Mouse (Mus musculus) liver, embryonic 11.5 days (tissue): ENCODE measurements around the gene Bpi. TPM values are rescaled to one million over a fixed set of nuclear protein-coding genes. Genes with fewer than 3 reads are reported as not detected.
A peak's percentile ranks its signal among the peaks of the same experiment; 100 is the strongest.

ENCODE experiments used
- ATAC-seq: fragments of 200-750 bp; cut with Nextera tagmentation; replicated peaks from 2 replicates; pipeline ENCODE4 v1.8.0; 2017; ENCODE audit warnings: moderate number of reproducible peaks, mild to moderate bottlenecking, moderate TSS enrichment, moderate library complexity; ENCODE audit not compliant: low FRiP score
- DNase-seq: peaks from one replicate; pipeline ENCODE4 v3.0.0-alpha.2; 2017; ENCODE audit warnings: low spot score
- H3K27ac ChIP-seq: fragments of 300-500 bp; sonication (generic); 2 replicates; pipeline ENCODE4 v1.5.1; 2014; ENCODE audit warnings: mild to moderate bottlenecking, low read depth, low read length, control low read depth
- H3K27me3 ChIP-seq: fragments of 300-500 bp; sonication (generic); replicated peaks from 2 replicates; pipeline ENCODE4 v1.6.1; 2014; ENCODE audit warnings: low read length, mixed read lengths; ENCODE audit not compliant: control insufficient read depth, insufficient read depth
- H3K36me3 ChIP-seq: fragments of 300-500 bp; sonication (generic); 2 replicates; pipeline ENCODE4 v1.6.1; 2014; ENCODE audit warnings: mild to moderate bottlenecking, low read length, moderate library complexity, mixed read lengths; ENCODE audit not compliant: control insufficient read depth, insufficient read depth
- H3K4me1 ChIP-seq: fragments of 300-500 bp; sonication (generic); replicated peaks from 2 replicates; pipeline ENCODE4 v1.6.1; 2014; ENCODE audit warnings: low read length, mixed read lengths; ENCODE audit not compliant: control insufficient read depth, insufficient read depth
- H3K4me2 ChIP-seq: fragments of 300-500 bp; sonication (generic); 2 replicates; pipeline ENCODE4 v1.6.1; 2014; ENCODE audit warnings: mild to moderate bottlenecking, control low read depth, moderate library complexity
- H3K4me3 ChIP-seq: fragments of 300-500 bp; sonication (generic); 2 replicates; pipeline ENCODE4 v1.5.1; 2014; ENCODE audit warnings: low read depth, low read length, control low read depth
- H3K9ac ChIP-seq: fragments of 300-500 bp; sonication (generic); 2 replicates; pipeline ENCODE4 v1.6.1; 2014; ENCODE audit warnings: low read depth, low read length, control low read depth
- H3K9me3 ChIP-seq: fragments of 300-500 bp; sonication (generic); 2 replicates; pipeline ENCODE4 v1.6.1; 2016; ENCODE audit warnings: low read length, inconsistent platforms, mixed read lengths; ENCODE audit not compliant: control insufficient read depth
- WGBS: fragments of 180-500 bp; shearing (Covaris S2); extraction: QIAGEN DNeasy Blood & Tissue Kit; methylation state at CpG from one replicate; pipeline ENCODE4 v1.1.7; 2014; 5-methylcytosine and 5-hydroxymethylcytosine counted together
- polyA plus RNA-seq: library from polyadenylated mRNA; unstranded; fragments of >200 nt; fragmentation: Nextera tagmentation; extraction: Ambion mirVana; gene quantifications from 2 replicates; pipeline ENCODE4 v1.2.1, GENCODE M21; 2014

The Bpi gene
- polyA plus RNA-seq, 1 experiment from 2014 or later: not detected

DNA sequence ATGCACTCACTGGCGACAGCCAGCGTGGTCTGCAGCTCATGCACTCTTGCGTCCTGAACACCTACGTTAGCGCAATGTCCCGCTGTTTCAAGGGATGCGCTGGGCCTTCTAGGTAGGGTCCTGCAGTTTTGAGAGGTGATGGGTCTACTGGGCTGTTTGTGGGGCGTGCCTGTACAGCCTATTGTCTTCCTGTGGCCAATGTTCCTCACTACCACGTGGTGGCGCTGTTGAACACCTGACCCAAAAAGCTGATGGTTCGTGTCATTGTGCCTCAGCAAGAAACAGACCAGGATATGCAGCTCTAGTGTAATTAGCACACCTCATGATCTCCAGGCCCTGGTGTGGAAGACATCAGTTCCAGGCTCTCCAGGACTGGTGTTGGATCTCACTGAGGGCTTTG lies 26.7 kb downstream of the Bpi start:
- Histone ChIP-seq H3K9me3 (no peaks in the 10 kb centered on the region), H3K4me2 (no peak overlapping the region), H3K4me3 (no peak overlapping the region), H3K4me1 (no peaks in the 10 kb centered on the region), H3K27ac (no peak overlapping the region), H3K27me3 (no peaks in the 10 kb centered on the region), H3K36me3 (no peaks in the 10 kb centered on the region), H3K9ac (no peak overlapping the region)
- 0 out of 2 replicates have a peak, but pooled peaks have one; percentile 7 for ATAC-seq
- 17% methylated on average over 11 of the region's 11 CpGs for WGBS
- DNase-seq: peak; percentile 60

DNA sequence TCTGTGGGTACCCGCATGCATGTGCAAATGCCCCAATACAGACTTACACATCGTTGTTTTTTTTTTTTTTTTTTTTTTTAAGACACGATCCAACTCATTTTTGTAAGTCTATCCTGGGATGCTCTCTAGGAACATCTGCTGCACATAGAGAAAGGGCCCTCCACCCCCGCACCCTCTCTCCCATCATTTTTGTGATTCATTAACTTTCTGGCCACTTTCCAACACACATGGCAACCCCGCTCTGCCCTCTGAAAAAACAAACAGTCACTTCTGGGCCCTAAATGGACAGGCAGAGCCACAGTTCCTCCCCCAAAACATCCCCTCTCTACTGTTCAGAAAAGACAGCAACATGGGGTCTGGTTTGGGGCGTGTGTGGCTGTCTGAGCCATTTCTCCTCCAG lies 27.8 kb downstream of the Bpi start:
- no peaks in the 10 kb centered on the region for H3K9me3 ChIP-seq
- DNase-seq (no peak), ATAC-seq (0 out of 2 replicates have a peak, but pooled peaks have one; percentile 15)
- H3K27ac ChIP-seq: no peak overlapping the region
- H3K27me3 ChIP-seq: no peaks in the 10 kb centered on the region
- 68% methylated on average over 6 of the region's 6 CpGs for WGBS
- no peaks in the 10 kb centered on the region for H3K4me1 ChIP-seq
- H3K36me3 ChIP-seq: no peaks in the 10 kb centered on the region
- H3K9ac ChIP-seq: no peak overlapping the region
- H3K4me2 ChIP-seq: no peak overlapping the region
- H3K4me3 ChIP-seq: no peak overlapping the region

DNA sequence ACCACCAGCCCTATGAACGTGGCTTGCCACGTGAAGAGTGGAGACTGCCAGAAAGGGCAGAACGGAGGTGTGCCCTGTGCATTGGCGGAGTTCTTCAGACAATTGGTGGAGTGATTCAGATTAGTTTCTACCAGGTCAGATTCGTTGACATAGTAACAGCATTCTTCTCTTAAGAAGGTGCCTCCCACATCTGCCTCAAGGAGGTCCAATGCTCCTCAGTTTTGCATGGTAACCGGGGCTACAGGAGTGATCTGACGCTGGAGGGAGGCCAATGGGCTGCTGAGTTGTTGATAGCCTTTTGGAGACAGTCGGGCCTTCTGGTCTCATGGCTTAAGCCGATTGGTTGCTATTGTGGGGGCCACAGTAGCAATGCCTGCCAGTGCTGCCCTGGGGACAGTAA lies 37.8 kb downstream of the Bpi start:
- no peak for DNase-seq
- Histone ChIP-seq H3K27ac (no peak overlapping the region), H3K4me2 (no peak overlapping the region), H3K4me3 (no peak overlapping the region), H3K9ac (no peak overlapping the region), H3K4me1 (no peaks in the 10 kb centered on the region), H3K36me3 (no peaks in the 10 kb centered on the region), H3K27me3 (no peaks in the 10 kb centered on the region), H3K9me3 (no peaks in the 10 kb centered on the region)
- ATAC-seq: no peak
- 62% methylated on average over 9 of the region's 9 CpGs for WGBS

DNA sequence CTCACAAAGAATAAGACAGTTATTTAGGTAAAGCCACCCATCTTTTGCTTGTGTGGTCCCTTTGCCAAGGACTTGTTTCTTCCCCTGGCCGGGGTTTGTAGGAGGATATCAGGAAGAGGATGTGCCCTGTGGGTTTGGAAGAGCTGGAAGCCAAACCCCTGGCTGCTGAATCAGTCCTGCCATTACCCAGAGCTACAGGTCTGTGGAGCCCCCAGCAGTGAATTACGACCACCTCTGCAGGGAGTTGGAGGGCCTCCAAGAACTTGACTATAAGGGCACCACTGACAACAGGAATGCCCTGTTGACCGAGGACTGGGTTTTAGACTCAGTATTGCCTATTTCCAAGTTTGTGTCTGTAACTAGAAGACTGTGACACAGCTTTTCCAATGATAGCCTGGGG lies 41.3 kb downstream of the Bpi start:
- Histone ChIP-seq H3K4me1 (no peaks in the 10 kb centered on the region), H3K27ac (no peak overlapping the region), H3K27me3 (no peaks in the 10 kb centered on the region), H3K4me2 (no peak overlapping the region), H3K36me3 (no peaks in the 10 kb centered on the region), H3K9ac (no peak overlapping the region), H3K9me3 (no peaks in the 10 kb centered on the region), H3K4me3 (no peak overlapping the region)
- no peak for ATAC-seq
- no peak for DNase-seq
- WGBS: 82% methylated on average over 3 of the region's 3 CpGs

DNA sequence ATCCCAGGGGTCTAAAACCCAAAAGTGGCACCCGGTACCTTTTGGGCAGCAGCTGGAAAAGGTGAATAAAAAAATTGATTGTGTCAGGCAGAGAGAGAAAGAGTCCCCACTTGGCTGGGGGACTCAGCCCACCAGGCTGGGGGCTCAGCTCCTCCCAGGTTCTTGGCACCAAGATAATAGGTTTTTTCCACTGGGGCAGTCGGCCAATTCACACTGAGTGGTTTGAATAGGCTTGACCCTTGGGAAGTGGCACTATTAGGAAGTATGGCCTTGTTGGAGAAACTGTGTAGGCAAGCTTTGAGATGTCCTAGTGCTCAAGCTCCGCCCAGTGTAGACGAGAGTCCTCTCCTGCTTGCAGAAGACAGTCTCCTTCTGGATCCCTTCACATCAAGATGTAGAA lies 41.8 kb downstream of the Bpi start:
- Histone ChIP-seq H3K36me3 (no peaks in the 10 kb centered on the region), H3K27ac (no peak overlapping the region), H3K9me3 (no peaks in the 10 kb centered on the region), H3K27me3 (no peaks in the 10 kb centered on the region), H3K4me3 (no peak overlapping the region), H3K9ac (no peak overlapping the region), H3K4me2 (no peak overlapping the region), H3K4me1 (no peaks in the 10 kb centered on the region)
- no peak for DNase-seq
- WGBS: 76% methylated on average over 4 of the region's 4 CpGs
- ATAC-seq: no peak

DNA sequence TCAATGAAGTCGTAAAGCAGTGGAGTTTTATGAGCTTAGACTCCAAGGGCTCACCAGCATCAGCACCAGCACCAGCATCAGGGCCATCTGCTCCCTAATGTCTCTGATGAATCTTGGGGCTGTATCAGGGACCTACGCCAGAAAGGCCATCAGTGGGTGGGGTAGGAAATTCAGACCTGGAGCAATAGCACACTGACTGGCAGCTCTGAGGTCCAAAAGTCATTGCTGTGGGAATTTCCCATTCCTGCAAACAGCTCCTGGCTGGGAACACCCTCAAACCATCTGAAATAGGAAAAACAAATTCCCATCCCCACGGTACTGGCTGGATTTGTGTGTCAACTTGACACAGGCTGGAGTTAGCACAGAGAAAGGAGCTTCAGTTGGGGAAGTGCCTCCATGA lies 44.9 kb downstream of the Bpi start:
- 66% methylated on average over 3 of the region's 3 CpGs for WGBS
- peaks cover 9% of the 10 kb centered on the region for H3K4me1 ChIP-seq

DNA sequence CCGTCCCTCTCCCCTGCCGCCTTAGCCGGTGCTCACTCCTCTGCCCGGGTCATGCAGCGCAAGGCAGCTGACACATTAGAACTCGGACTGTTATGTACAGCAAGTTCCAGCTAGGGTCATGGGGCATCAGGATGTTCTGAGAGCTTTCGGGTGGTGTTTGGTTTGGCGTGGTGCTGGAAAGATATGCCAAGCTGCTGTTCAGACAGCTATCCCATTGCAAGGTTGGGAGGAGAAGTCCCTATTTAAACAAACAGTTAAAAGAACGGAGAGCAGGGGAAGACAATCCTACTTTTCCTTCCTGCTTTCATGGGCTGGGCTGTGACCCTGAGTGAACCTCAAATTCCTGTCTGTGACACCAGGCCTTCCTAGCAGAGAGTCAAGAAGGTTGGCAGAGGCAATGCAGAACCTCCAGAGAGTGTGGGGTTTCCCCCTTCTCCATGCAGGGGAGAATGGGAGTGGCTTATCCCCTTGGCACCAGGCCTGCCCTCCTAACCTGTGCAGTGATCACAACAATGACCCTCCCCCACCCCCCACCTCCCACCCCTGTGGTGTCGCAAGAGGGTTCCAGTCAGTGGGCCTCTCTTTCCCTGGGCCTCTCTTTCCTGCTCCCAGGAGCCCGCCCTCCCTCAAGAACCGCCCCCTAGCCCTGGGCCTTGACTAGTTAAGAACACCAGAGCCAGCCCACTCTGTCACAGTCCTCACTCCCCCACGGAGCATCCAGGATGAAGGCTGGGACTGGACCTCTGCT lies 48.2 kb downstream of the Bpi start, which contains the start of gene Lbp:
TSS of gene Lbp (plus strand) at position 546 of the 748 bp plus-strand sequence.
- no peaks in the 10 kb centered on the region for H3K9me3 ChIP-seq
- H3K36me3 ChIP-seq: no peaks in the 10 kb centered on the region
- H3K4me3 ChIP-seq: peak within 1 kb of the TSS; percentile 21
- ATAC-seq (peak; percentile 78), DNase-seq (peak; percentile 68)
- no peak within 1 kb of the TSS for H3K9ac ChIP-seq
- H3K4me2 ChIP-seq: peak within 1 kb of the TSS; percentile 49
- peaks cover 9% of the 10 kb centered on the region for H3K4me1 ChIP-seq
- no peaks in the 10 kb centered on the region for H3K27me3 ChIP-seq
- H3K27ac ChIP-seq: peak within 1 kb of the TSS; percentile 67; the same call in 1 of the 2 replicates
- 35% methylated on average over 13 of the region's 13 CpGs for WGBS

More for the DNA sequence above, 44.9 kb downstream of the Bpi start:
- no peaks in the 10 kb centered on the region for H3K36me3 ChIP-seq
- ATAC-seq (no peak), DNase-seq (no peak)
- no peak overlapping the region for H3K4me2 ChIP-seq
- no peaks in the 10 kb centered on the region for H3K27me3 ChIP-seq
- H3K9me3 ChIP-seq: no peaks in the 10 kb centered on the region
- no peak overlapping the region for H3K4me3 ChIP-seq
- no peak overlapping the region for H3K27ac ChIP-seq
- no peak overlapping the region for H3K9ac ChIP-seq

DNA sequence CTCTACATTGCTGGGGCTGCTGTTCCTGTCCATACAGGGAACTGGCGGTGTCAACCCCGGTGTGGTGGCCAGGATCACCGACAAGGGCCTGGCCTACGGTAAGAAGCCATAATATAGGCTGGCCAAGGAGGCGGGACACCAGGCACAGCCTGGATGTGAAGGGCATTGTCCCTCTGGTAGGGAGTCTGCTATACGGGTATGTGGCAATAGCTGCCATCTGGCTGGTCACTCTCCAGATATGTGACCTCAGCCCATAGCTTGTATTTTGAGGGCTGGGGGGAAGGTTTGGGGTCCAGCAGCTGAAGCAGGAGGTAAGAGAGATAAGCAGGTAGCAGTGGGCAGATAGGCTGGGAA lies 48.8 kb downstream of the Bpi start:
- Histone ChIP-seq H3K9ac (no peak overlapping the region), H3K4me2 (peak overlapping the region; percentile 49), H3K4me1 (peaks cover 9% of the 10 kb centered on the region), H3K4me3 (peak overlapping the region; percentile 21), H3K27ac (peak overlapping the region; percentile 67; the same call in 1 of the 2 replicates), H3K36me3 (no peaks in the 10 kb centered on the region), H3K27me3 (no peaks in the 10 kb centered on the region), H3K9me3 (no peaks in the 10 kb centered on the region)
- ATAC-seq (peak; percentile 43; the same call in 1 of the 2 replicates), DNase-seq (no peak)
- 33% methylated on average over 6 of the region's 6 CpGs for WGBS

DNA sequence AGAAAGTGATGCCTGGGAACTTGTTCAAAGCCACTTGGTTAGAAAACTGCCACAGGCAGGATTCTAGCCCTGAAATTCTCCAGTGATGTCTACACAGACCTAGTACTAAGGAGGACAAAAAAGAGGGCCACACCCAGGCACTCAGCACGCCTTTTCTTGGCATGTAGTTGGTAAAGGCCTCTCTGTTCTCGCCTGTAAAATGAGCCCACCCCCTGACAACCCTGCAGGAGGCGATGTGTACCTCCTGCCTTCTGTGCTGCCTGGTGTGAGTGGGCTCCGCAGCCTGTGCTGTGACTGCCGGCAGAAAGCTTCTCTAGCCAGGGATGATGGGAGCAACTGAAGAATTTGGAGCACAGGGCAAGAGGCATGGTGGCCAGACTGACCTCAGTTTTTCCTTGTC lies 50.4 kb downstream of the Bpi start:
- H3K9ac ChIP-seq: no peak overlapping the region
- ATAC-seq (no peak), DNase-seq (no peak)
- H3K27ac ChIP-seq: no peak overlapping the region
- H3K27me3 ChIP-seq: no peaks in the 10 kb centered on the region
- H3K36me3 ChIP-seq: no peaks in the 10 kb centered on the region
- no peak overlapping the region for H3K4me2 ChIP-seq
- WGBS: 68% methylated on average over 5 of the region's 5 CpGs
- H3K4me1 ChIP-seq: peaks cover 9% of the 10 kb centered on the region
- H3K4me3 ChIP-seq: no peak overlapping the region
- no peaks in the 10 kb centered on the region for H3K9me3 ChIP-seq
